Mouse (Mus musculus): Measurements from ENCODE around the gene Otud3. TPM values are rescaled to one million over a fixed set of nuclear protein-coding genes. Genes with fewer than 3 reads are reported as not detected.

Gene Otud3
- polyA plus RNA-seq, 1 experiment from 2014 or later, result 2.6 TPM

DNA sequence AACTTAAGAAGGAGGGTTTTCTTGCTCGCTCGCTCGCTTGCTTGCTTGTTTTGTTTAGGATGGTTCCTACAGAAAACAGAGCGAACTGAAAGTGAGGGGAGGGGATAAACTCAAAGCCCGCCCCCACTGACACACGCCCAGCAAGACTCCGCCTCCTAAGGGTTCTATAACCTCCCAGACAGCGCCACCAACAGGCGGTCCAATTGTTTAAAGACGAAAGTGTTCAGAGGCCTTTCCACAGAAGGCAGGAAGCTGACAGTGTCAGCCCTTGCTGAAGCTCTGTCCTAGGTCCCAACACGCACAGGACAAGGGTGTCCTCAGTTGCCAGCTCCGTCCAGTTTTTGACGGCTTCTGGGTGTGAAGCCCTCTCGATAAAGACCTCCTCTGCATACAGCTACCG, 30.0 kb upstream of the Otud3 start:
- DNase-seq (ENCODE audit: low spot score) (peak; percentile 90), ATAC-seq (ENCODE audit: low FRiP score, low TSS enrichment) (peak; percentile 74)
- peak overlapping the region; percentile 23; the same call in 1 of the 2 replicates for H3K4me3 ChIP-seq (ENCODE audit: low read depth, low read length)
- 32% methylated on average over 15 of the region's 15 CpGs for WGBS
- no peaks in the 10 kb centered on the region for H3K27me3 ChIP-seq (ENCODE audit: control insufficient read depth, insufficient read depth, low read length)
- TF ChIP-seq CTCF (IDR thresholded peaks at IDR 0.05; ENCODE audit: low read depth), result peak; percentile 87
- TF ChIP-seq EP300 (optimal IDR thresholded peaks at IDR 0.05), result no peak
- peak overlapping the region; percentile 35 for H3K4me2 ChIP-seq (replicated peaks; ENCODE audit: low read depth)
- no peaks in the 10 kb centered on the region for H3K4me1 ChIP-seq (replicated peaks; ENCODE audit: control insufficient read depth, insufficient read depth)
- no peak overlapping the region for H3K27ac ChIP-seq (replicated peaks)
- no peaks in the 10 kb centered on the region for H3K36me3 ChIP-seq (ENCODE audit: control insufficient read depth, insufficient read depth, low read length)
- H3K9ac ChIP-seq (ENCODE audit: low read length), result no peak overlapping the region
- no peaks in the 10 kb centered on the region for H3K9me3 ChIP-seq (ENCODE audit: control insufficient read depth, low read length)

DNA sequence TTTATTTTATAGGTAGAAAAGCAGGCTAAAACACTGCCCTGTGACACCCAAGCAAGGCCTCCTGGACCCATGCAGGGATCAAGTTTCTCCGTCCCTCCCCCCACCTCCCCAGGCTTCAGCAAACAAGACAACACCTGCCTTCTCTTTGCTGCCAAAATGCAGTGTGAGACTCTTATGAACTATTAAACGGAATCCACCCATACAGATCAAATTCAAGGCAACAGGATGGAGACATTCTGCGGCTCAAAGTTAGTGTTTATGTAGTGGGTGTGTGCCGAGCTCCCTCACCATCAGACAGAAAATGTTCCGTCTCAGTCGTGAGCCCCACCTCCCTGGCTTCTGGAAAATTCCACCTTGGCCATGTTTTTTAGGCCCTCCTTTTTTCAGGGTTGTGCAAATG, 28.2 kb upstream of the Otud3 start:
- Histone ChIP-seq H3K27ac (replicated peaks) (peak overlapping the region; percentile 82), H3K4me2 (replicated peaks; ENCODE audit: low read depth) (no peak overlapping the region), H3K9ac (ENCODE audit: low read length) (no peak overlapping the region), H3K4me1 (replicated peaks; ENCODE audit: control insufficient read depth, insufficient read depth) (no peaks in the 10 kb centered on the region), H3K9me3 (ENCODE audit: control insufficient read depth, low read length) (no peaks in the 10 kb centered on the region), H3K4me3 (ENCODE audit: low read depth, low read length) (no peak overlapping the region), H3K36me3 (ENCODE audit: control insufficient read depth, insufficient read depth, low read length) (no peaks in the 10 kb centered on the region), H3K27me3 (ENCODE audit: control insufficient read depth, insufficient read depth, low read length) (no peaks in the 10 kb centered on the region)
- WGBS, result 15% methylated on average over 6 of the region's 6 CpGs
- TF ChIP-seq CTCF (IDR thresholded peaks at IDR 0.05; ENCODE audit: low read depth) (no peak), EP300 (optimal IDR thresholded peaks at IDR 0.05) (no peak)
- ATAC-seq (ENCODE audit: low FRiP score, low TSS enrichment) (peak; percentile 69), DNase-seq (ENCODE audit: low spot score) (peak; percentile 73)

DNA sequence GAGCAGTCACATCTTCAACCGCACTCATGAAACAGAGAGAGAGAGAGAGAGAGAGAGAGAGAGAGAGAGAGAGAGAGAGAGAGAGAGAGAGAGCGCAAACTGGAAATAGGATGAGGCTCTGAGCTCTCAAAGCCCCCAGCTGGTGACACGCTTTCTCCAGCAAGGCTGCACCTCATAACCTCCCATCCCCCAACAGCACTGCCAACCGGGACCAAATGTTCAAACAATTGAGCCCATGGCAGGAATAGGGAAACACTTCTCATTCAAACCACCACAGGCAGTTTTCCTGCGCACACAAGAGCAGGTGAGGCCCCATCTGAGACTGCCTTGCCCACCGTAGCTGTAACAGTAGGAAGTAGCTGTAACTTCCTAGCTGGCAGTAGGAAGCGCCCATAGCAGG, 27.7 kb upstream of the Otud3 start:
- TF ChIP-seq CTCF (IDR thresholded peaks at IDR 0.05; ENCODE audit: low read depth) (no peak), EP300 (optimal IDR thresholded peaks at IDR 0.05) (no peak)
- DNase-seq (ENCODE audit: low spot score) (peak; percentile 41), ATAC-seq (ENCODE audit: low FRiP score, low TSS enrichment) (no peak)
- H3K9me3 ChIP-seq (ENCODE audit: control insufficient read depth, low read length), result no peaks in the 10 kb centered on the region
- no peaks in the 10 kb centered on the region for H3K36me3 ChIP-seq (ENCODE audit: control insufficient read depth, insufficient read depth, low read length)
- H3K4me2 ChIP-seq (replicated peaks; ENCODE audit: low read depth), result no peak overlapping the region
- no peaks in the 10 kb centered on the region for H3K27me3 ChIP-seq (ENCODE audit: control insufficient read depth, insufficient read depth, low read length)
- H3K4me1 ChIP-seq (replicated peaks; ENCODE audit: control insufficient read depth, insufficient read depth), result no peaks in the 10 kb centered on the region
- H3K9ac ChIP-seq (ENCODE audit: low read length), result no peak overlapping the region
- peak overlapping the region; percentile 82 for H3K27ac ChIP-seq (replicated peaks)
- no peak overlapping the region for H3K4me3 ChIP-seq (ENCODE audit: low read depth, low read length)
- WGBS, result 34% methylated on average over 7 of the region's 7 CpGs

DNA sequence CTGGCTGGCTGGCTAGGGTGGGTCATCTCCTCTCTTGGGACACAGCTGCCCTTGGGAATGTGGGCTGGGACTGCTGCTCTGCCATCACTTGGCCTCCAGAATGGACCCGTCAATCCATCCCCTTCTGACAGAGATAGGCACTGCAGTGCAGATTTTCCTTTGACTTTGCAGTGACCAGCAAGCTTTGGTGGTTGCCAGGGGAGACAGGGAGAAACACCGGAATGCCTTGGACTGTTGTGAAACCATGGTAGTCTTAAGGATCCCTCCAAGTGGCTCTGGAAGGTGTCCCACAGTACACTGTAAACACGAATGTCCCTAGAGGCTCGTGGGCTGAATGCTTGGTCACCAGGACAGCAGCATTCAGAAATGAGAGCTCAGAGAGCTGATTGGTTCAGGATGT, 25.7 kb upstream of the Otud3 start:
- Histone ChIP-seq H3K9ac (ENCODE audit: low read length) (no peak overlapping the region), H3K27ac (replicated peaks) (no peak overlapping the region), H3K4me1 (replicated peaks; ENCODE audit: control insufficient read depth, insufficient read depth) (no peaks in the 10 kb centered on the region), H3K9me3 (ENCODE audit: control insufficient read depth, low read length) (no peaks in the 10 kb centered on the region), H3K4me3 (ENCODE audit: low read depth, low read length) (no peak overlapping the region), H3K27me3 (ENCODE audit: control insufficient read depth, insufficient read depth, low read length) (no peaks in the 10 kb centered on the region), H3K4me2 (replicated peaks; ENCODE audit: low read depth) (no peak overlapping the region), H3K36me3 (ENCODE audit: control insufficient read depth, insufficient read depth, low read length) (no peaks in the 10 kb centered on the region)
- no peak for TF ChIP-seq CTCF (IDR thresholded peaks at IDR 0.05; ENCODE audit: low read depth)
- TF ChIP-seq EP300 (optimal IDR thresholded peaks at IDR 0.05), result no peak
- 50% methylated on average over 4 of the region's 4 CpGs for WGBS
- ATAC-seq (ENCODE audit: low FRiP score, low TSS enrichment), result no peak
- DNase-seq (ENCODE audit: low spot score), result no peak

DNA sequence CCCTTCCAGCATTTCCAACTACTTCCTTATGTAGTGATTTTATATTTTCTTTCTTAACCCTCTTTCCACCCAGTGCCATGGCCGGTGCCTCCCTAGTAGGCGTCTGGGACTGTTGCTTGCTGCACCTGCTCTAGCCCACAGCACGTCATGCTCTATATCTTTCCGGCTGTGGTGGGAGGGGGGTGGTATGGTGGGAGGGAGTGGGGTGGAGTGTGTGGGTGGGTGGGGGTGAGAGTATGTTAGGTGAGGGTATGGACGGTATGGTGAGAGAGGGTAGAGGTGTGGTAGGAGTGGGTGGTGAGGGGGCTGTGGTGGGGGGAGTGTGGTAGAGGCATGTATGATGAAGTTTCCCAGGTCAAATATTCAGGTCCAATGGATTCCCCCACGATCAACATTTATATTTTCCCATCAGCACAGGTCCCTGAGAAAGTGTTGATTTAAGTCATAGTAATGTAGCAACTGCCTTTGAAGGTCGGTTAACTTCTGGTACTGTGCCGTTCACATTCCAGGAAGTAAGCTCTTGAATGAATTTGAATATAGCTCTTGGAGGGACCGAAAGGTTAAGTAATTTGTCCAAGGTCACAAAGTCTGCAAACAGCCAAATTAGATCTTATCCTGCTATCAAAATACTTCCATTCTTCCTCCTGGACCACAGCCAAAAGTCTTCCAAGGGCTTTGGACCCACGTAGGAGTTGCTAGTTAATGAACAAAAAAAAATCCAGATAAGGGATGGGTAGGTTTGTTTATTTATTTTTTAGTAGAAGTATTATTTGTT, 24.9 kb upstream of the Otud3 start:
- DNase-seq (ENCODE audit: low spot score) (peak; percentile 20), ATAC-seq (ENCODE audit: low FRiP score, low TSS enrichment) (0 out of 2 replicates have a peak, but pooled peaks have one; percentile 31)
- Histone ChIP-seq H3K4me2 (replicated peaks; ENCODE audit: low read depth) (no peak overlapping the region), H3K9ac (ENCODE audit: low read length) (no peak overlapping the region), H3K36me3 (ENCODE audit: control insufficient read depth, insufficient read depth, low read length) (no peaks in the 10 kb centered on the region), H3K27ac (replicated peaks) (0 out of 2 replicates have a peak overlapping the region, but pooled peaks have one; percentile 13), H3K9me3 (ENCODE audit: control insufficient read depth, low read length) (no peaks in the 10 kb centered on the region), H3K27me3 (ENCODE audit: control insufficient read depth, insufficient read depth, low read length) (no peaks in the 10 kb centered on the region), H3K4me1 (replicated peaks; ENCODE audit: control insufficient read depth, insufficient read depth) (no peaks in the 10 kb centered on the region), H3K4me3 (ENCODE audit: low read depth, low read length) (no peak overlapping the region)
- TF ChIP-seq CTCF (IDR thresholded peaks at IDR 0.05; ENCODE audit: low read depth) (no peak), EP300 (optimal IDR thresholded peaks at IDR 0.05) (no peak)
- WGBS, result 42% methylated on average over 10 of the region's 10 CpGs

DNA sequence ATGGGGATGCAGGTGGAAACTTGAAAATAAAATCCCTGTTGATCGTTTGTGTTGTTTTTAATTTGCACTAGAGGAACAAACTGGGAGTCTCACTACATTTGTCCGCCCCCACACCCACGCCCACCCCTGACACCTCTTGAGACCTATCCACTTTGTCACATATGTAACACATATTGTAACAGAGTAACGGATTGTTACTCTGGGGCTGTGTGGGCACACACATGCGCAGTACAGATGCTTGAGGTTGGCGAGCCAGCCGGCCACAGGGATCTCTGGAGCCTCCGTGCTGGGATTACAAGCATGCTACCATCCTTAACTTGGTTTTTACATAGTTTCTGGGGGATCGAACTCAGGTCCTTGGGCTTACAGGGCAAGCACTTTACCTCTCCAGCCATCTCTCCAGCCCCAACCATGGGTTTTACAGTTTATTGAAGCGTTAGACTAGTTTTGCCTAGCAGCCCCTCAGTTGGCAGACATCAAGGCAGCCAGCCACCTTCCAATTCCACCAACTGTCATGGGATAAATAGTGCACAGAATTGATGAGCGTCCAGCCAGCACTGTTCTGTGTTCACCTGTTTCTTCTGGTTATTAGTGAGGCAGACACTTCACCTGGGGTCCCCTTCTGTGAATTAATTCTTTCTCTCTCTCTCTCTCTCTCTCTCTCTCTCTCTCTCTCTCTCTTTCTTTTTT, 20.9 kb upstream of the Otud3 start:
- Histone ChIP-seq H3K4me2 (replicated peaks; ENCODE audit: low read depth) (no peak overlapping the region), H3K9me3 (ENCODE audit: control insufficient read depth, low read length) (no peaks in the 10 kb centered on the region), H3K4me1 (replicated peaks; ENCODE audit: control insufficient read depth, insufficient read depth) (no peaks in the 10 kb centered on the region), H3K9ac (ENCODE audit: low read length) (no peak overlapping the region), H3K36me3 (ENCODE audit: control insufficient read depth, insufficient read depth, low read length) (no peaks in the 10 kb centered on the region), H3K4me3 (ENCODE audit: low read depth, low read length) (no peak overlapping the region), H3K27ac (replicated peaks) (no peak overlapping the region), H3K27me3 (ENCODE audit: control insufficient read depth, insufficient read depth, low read length) (no peaks in the 10 kb centered on the region)
- DNase-seq (ENCODE audit: low spot score), result no peak
- TF ChIP-seq EP300 (optimal IDR thresholded peaks at IDR 0.05), result no peak
- 80% methylated on average over 11 of the region's 11 CpGs for WGBS
- ATAC-seq (ENCODE audit: low FRiP score, low TSS enrichment), result no peak

Data from stomach, postnatal 0 days (tissue).